Mouse (Mus musculus) kidney, adult 10 weeks (tissue): ENCODE data around the gene Irs4. TPM values are rescaled to one million over a fixed set of nuclear protein-coding genes. Genes with fewer than 3 reads are reported as not detected.

Experiments
- polyA plus RNA-seq: library from polyadenylated mRNA; stranded (reverse); fragments of 350-450 nt; fragmentation: Illumina TruSeq; extraction: RNeasy Lipid Tissue Mini Kit (QIAGEN cat#74804); gene quantifications from one replicate; pipeline ENCODE4 v1.2.3, GENCODE M21; 2014; ENCODE audit warnings: low read depth, low replicate concordance

The Irs4 gene
- not detected for polyA plus RNA-seq

GRCm38 (mm10) chrX:141724937-141725918, at the start of gene Irs4:
Irs4 (minus strand) TSS chrX:141725263.

Other genes with a start within 250 kb of the Irs4 start
- gene Col4a5, start 249.9 kb downstream of the Irs4 start, polyA plus RNA-seq, result 31.5 TPM
- not detected for gene Gm15294, start 150.0 kb upstream of the Irs4 start, polyA plus RNA-seq